Mouse (Mus musculus) hindbrain, embryonic 16.5 days (tissue): ENCODE measurements around the gene Tnr. TPM values are rescaled to one million over a fixed set of nuclear protein-coding genes. Genes with fewer than 3 reads are reported as not detected.
A peak's percentile ranks its signal among the peaks of the same experiment; 100 is the strongest.

ENCODE experiments used
- ATAC-seq: fragments of 200-750 bp; cut with Nextera tagmentation; 2 replicates; pipeline ENCODE4 v1.8.0; 2017; ENCODE audit warnings: moderate TSS enrichment, moderate library complexity
- H3K27ac ChIP-seq: fragments of 300-500 bp; sonication (generic); 2 replicates; pipeline ENCODE4 v1.5.1; 2014; ENCODE audit warnings: low read depth, mild to moderate bottlenecking, control low read depth, low read length, moderate library complexity
- H3K27me3 ChIP-seq: fragments of 300-500 bp; sonication (generic); replicated peaks from 2 replicates; pipeline ENCODE4 v1.6.1; 2014; ENCODE audit warnings: low read length; ENCODE audit not compliant: control insufficient read depth, insufficient read depth
- H3K36me3 ChIP-seq: fragments of 300-500 bp; sonication (generic); 2 replicates; pipeline ENCODE4 v1.6.1; 2014; ENCODE audit warnings: mild to moderate bottlenecking, low read length, moderate library complexity, mixed read lengths; ENCODE audit not compliant: control insufficient read depth, insufficient read depth
- H3K4me1 ChIP-seq: fragments of 300-500 bp; sonication (generic); 2 replicates; pipeline ENCODE4 v1.6.1; 2014; ENCODE audit warnings: low read depth, low read length; ENCODE audit not compliant: control insufficient read depth, insufficient read depth
- H3K4me2 ChIP-seq: fragments of 300-500 bp; sonication (generic); 2 replicates; pipeline ENCODE4 v1.6.1; 2014; ENCODE audit warnings: mild to moderate bottlenecking, low read length, control low read depth, moderate library complexity
- H3K4me3 ChIP-seq: fragments of 300-500 bp; sonication (generic); 2 replicates; pipeline ENCODE4 v1.5.1; 2014; ENCODE audit warnings: mild to moderate bottlenecking, low read length, control low read depth, moderate library complexity
- H3K9ac ChIP-seq: fragments of 300-500 bp; sonication (generic); 2 replicates; pipeline ENCODE4 v1.6.1; 2014; ENCODE audit warnings: low read depth, mild to moderate bottlenecking, control low read depth, low read length, moderate library complexity
- H3K9me3 ChIP-seq: fragments of 300-500 bp; sonication (generic); 2 replicates; pipeline ENCODE4 v1.6.1; 2014; ENCODE audit warnings: mild to moderate bottlenecking, low read length, moderate library complexity; ENCODE audit not compliant: control insufficient read depth
- WGBS: fragments of 180-500 bp; shearing (Covaris S2); extraction: QIAGEN DNeasy Blood & Tissue Kit; methylation state at CpG from one replicate; pipeline ENCODE4 v1.1.7; 2014; 5-methylcytosine and 5-hydroxymethylcytosine counted together
- polyA plus RNA-seq: library from polyadenylated mRNA; unstranded; fragments of >200 nt; fragmentation: Nextera tagmentation; extraction: Ambion mirVana; gene quantifications from 2 replicates; pipeline ENCODE4 v1.2.1, GENCODE M21; 2015

The Tnr gene
- polyA plus RNA-seq, 1 experiment from 2014 or later = 5.6 TPM

GRCm38 (mm10) chr1:159809493-159809892 is 285.9 kb downstream of the Tnr start:
- ATAC-seq = 0 out of 2 replicates have a peak, but pooled peaks have one; percentile 30
- Histone ChIP-seq H3K4me2 (no peak overlapping the region), H3K4me1 (peaks cover 3% of the 10 kb centered on the region), H3K36me3 (no peaks in the 10 kb centered on the region), H3K9me3 (no peaks in the 10 kb centered on the region), H3K27ac (no peak overlapping the region), H3K9ac (no peak overlapping the region), H3K4me3 (no peak overlapping the region), H3K27me3 (no peaks in the 10 kb centered on the region)
- WGBS = 43% methylated on average over 3 of the region's 3 CpGs

DNA sequence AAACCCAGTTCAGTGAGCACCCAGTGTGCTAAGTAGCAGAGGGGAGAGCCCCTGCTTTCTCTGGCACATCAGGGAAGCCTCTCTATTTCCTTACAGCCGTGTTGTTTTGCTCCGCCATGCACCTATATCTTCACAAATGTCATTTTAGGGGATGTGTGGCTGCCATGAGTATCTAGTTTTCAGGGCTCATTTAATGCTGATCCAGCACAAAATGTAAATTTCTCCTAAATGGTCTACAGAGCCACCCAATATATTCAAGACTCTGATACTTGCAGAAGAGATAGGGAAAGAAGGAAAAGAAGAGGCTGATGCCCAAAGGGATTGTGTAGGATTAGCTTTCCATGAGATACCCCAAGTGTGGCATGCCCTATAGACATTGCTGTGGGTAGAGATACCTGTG is 288.2 kb downstream of the Tnr start:
- peaks cover 3% of the 10 kb centered on the region for H3K4me1 ChIP-seq
- H3K27ac ChIP-seq = no peak overlapping the region
- no peaks in the 10 kb centered on the region for H3K27me3 ChIP-seq
- no peak overlapping the region for H3K4me3 ChIP-seq
- no peak for ATAC-seq
- no peaks in the 10 kb centered on the region for H3K36me3 ChIP-seq
- 79% methylated on average over 2 of the region's 2 CpGs for WGBS
- H3K4me2 ChIP-seq = no peak overlapping the region
- H3K9ac ChIP-seq = no peak overlapping the region
- no peaks in the 10 kb centered on the region for H3K9me3 ChIP-seq

- ATAC-seq = no peak
- H3K9ac ChIP-seq = no peak overlapping the region
- WGBS = 14% methylated on average over 8 of the region's 8 CpGs
- no peak overlapping the region for H3K4me3 ChIP-seq
- H3K4me1 ChIP-seq = peaks cover 3% of the 10 kb centered on the region
- H3K27ac ChIP-seq = no peak overlapping the region
- H3K36me3 ChIP-seq = no peaks in the 10 kb centered on the region
- H3K9me3 ChIP-seq = no peaks in the 10 kb centered on the region
- H3K27me3 ChIP-seq = no peaks in the 10 kb centered on the region
- H3K4me2 ChIP-seq = peak overlapping the region; percentile 3; the same call in 1 of the 2 replicates
Observed at GRCm38 (mm10) chr1:159812820-159813411, 289.3 kb downstream of the Tnr start.

GRCm38 (mm10) chr1:159814348-159814747 is 290.8 kb downstream of the Tnr start:
- ATAC-seq = no peak
- WGBS = 52% methylated on average over 3 of the region's 3 CpGs

DNA sequence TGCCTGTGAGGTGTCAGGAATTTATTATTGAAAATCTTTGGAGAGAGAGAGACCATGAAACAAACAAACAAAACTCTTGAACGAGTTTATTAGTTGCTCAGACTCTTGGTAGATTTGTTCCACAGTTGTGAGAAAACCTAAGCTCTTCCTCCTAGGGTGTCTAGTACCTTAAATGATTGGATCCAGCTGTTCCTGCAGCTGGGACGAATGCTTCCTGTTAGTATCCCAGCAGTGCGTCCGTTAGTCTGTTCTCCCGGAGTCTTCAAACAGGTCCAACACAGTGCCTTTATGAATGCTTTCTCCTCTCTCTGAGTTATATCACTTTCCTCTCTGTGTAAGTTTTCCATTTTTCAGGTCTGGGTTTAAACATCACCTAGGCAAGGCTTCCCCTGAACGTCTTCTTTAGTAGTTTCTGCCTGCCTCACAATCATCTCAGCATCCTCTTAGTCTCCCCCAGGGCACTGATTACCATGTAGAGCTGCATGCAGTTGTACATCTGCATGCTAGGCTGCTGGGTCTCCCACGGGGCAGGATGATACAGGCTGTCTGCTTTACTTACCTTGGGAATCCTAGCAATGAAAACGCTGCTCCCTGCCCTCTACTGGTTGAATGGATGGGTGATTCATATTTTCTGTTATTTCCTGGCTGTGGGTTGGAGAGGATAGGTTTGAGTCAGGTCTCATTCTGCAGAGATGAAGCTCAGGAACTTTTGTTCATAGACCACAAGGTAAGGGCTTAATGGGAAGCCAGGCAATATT is 293.2 kb downstream of the Tnr start:
- Histone ChIP-seq H3K27me3 (no peaks in the 10 kb centered on the region), H3K9me3 (no peaks in the 10 kb centered on the region), H3K4me3 (no peak overlapping the region), H3K4me2 (no peak overlapping the region), H3K27ac (no peak overlapping the region), H3K9ac (no peak overlapping the region), H3K4me1 (peaks cover 3% of the 10 kb centered on the region), H3K36me3 (no peaks in the 10 kb centered on the region)
- no peak for ATAC-seq
- 57% methylated on average over 8 of the region's 8 CpGs for WGBS

More at GRCm38 (mm10) chr1:159814348-159814747, 290.8 kb downstream of the Tnr start:
- H3K27ac ChIP-seq = no peak overlapping the region
- no peak overlapping the region for H3K4me3 ChIP-seq
- H3K36me3 ChIP-seq = no peaks in the 10 kb centered on the region
- peaks cover 3% of the 10 kb centered on the region for H3K4me1 ChIP-seq
- H3K9me3 ChIP-seq = no peaks in the 10 kb centered on the region
- no peak overlapping the region for H3K9ac ChIP-seq
- H3K27me3 ChIP-seq = no peaks in the 10 kb centered on the region
- H3K4me2 ChIP-seq = no peak overlapping the region

- Histone ChIP-seq H3K9ac (no peak overlapping the region), H3K4me1 (no peaks in the 10 kb centered on the region), H3K4me2 (no peak overlapping the region), H3K27me3 (no peaks in the 10 kb centered on the region), H3K27ac (no peak overlapping the region), H3K9me3 (no peaks in the 10 kb centered on the region), H3K4me3 (no peak overlapping the region), H3K36me3 (no peaks in the 10 kb centered on the region)
- 26% methylated on average over 3 of the region's 3 CpGs for WGBS
- peak; percentile 84 for ATAC-seq
Observed at GRCm38 (mm10) chr1:159819511-159819910, 295.9 kb downstream of the Tnr start.

DNA sequence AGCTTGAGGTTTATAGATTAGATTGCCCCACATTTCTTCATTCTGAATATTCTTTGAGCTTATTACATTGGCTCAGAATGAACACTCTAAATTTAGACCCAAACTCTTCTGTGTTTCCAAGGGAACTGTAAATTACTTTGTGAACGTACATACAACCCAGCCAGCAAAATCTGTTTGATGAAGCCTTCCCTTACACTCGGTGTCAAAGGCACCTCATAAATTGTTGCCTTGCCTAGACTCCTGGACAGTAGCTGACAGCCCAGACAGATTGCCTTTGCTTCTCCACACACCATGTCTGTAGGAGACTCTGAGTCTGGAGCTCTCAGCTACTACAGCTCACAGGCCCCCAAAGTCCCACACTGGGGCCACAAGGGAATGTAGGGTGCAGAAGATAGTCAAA is 298.8 kb downstream of the Tnr start:
- Histone ChIP-seq H3K9ac (no peak overlapping the region), H3K27ac (no peak overlapping the region), H3K4me1 (no peaks in the 10 kb centered on the region), H3K4me2 (no peak overlapping the region), H3K36me3 (no peaks in the 10 kb centered on the region), H3K9me3 (no peaks in the 10 kb centered on the region), H3K27me3 (no peaks in the 10 kb centered on the region), H3K4me3 (no peak overlapping the region)
- 71% methylated on average over 2 of the region's 2 CpGs for WGBS
- ATAC-seq = no peak

DNA sequence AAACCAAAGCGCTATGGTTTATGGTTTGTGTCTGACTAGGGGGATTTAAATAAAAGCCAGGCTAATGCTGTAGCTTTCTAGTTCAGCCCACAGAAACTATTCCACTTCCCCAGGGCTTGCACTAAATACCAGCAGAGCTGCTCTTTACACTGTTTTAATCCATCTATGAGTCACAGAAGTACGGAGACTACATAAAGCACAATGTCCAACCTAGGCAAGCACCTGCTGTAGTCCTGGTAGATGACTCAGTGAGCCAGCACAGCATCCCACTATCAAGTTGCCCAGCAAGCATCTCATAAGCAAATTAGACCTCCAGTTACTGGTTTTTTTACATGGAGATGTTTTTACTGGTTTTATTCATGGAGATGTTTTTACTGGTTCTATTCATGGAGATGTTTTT is 305.0 kb downstream of the Tnr start:
- Histone ChIP-seq H3K9me3 (no peaks in the 10 kb centered on the region), H3K4me1 (no peaks in the 10 kb centered on the region), H3K4me3 (no peak overlapping the region), H3K27ac (no peak overlapping the region), H3K27me3 (no peaks in the 10 kb centered on the region), H3K4me2 (no peak overlapping the region), H3K36me3 (no peaks in the 10 kb centered on the region), H3K9ac (no peak overlapping the region)
- 92% methylated on average over 2 of the region's 2 CpGs for WGBS
- ATAC-seq = no peak

GRCm38 (mm10) chr1:159833165-159833564 is 309.6 kb downstream of the Tnr start:
- H3K36me3 ChIP-seq = no peaks in the 10 kb centered on the region
- H3K4me1 ChIP-seq = no peaks in the 10 kb centered on the region
- H3K27me3 ChIP-seq = no peaks in the 10 kb centered on the region
- H3K27ac ChIP-seq = no peak overlapping the region
- ATAC-seq = no peak
- H3K9ac ChIP-seq = no peak overlapping the region
- WGBS = 50% methylated on average over 2 of the region's 2 CpGs
- no peaks in the 10 kb centered on the region for H3K9me3 ChIP-seq
- no peak overlapping the region for H3K4me3 ChIP-seq
- H3K4me2 ChIP-seq = no peak overlapping the region
